Mouse (Mus musculus) kidney, embryonic 14.5 days (tissue): ENCODE data around the gene Micu1. TPM values are rescaled to one million over a fixed set of nuclear protein-coding genes. Genes with fewer than 3 reads are reported as not detected.
"Not testable (repeated sequence)": the region's sequence is repeated elsewhere in the genome, so short reads cannot be mapped to it uniquely, and the experiment has no call there.

Source experiments
- ATAC-seq: fragments of 200-750 bp; cut with Nextera tagmentation; 2 replicates; pipeline ENCODE4 v1.8.0; 2017; ENCODE audit warnings: moderate number of reproducible peaks, mild to moderate bottlenecking, moderate TSS enrichment, moderate library complexity; ENCODE audit not compliant: low FRiP score, low TSS enrichment
- H3K27ac ChIP-seq: fragments of 300-500 bp; sonication (generic); 2 replicates; pipeline ENCODE4 v1.5.1; 2014; ENCODE audit warnings: low read depth, mild to moderate bottlenecking, low read length, moderate library complexity, mixed read lengths
- H3K27me3 ChIP-seq: fragments of 300-500 bp; sonication (generic); 2 replicates; pipeline ENCODE4 v1.6.1; 2014; ENCODE audit warnings: mild to moderate bottlenecking, low read length; ENCODE audit not compliant: control insufficient read depth, insufficient read depth
- H3K36me3 ChIP-seq: fragments of 300-500 bp; sonication (generic); 2 replicates; pipeline ENCODE4 v1.6.1; 2014; ENCODE audit warnings: low read length, mixed read lengths; ENCODE audit not compliant: control insufficient read depth, insufficient read depth
- H3K4me1 ChIP-seq: fragments of 300-500 bp; sonication (generic); 2 replicates; pipeline ENCODE4 v1.6.1; 2014; ENCODE audit warnings: low read length, mixed read lengths; ENCODE audit not compliant: control insufficient read depth, insufficient read depth
- H3K4me2 ChIP-seq: fragments of 300-500 bp; sonication (generic); replicated peaks from 2 replicates; pipeline ENCODE4 v1.6.1; 2014; ENCODE audit warnings: low read depth, mild to moderate bottlenecking, low read length
- H3K4me3 ChIP-seq: fragments of 300-500 bp; sonication (generic); 2 replicates; pipeline ENCODE4 v1.5.1; 2014; ENCODE audit warnings: mild to moderate bottlenecking, low read length
- H3K9ac ChIP-seq: fragments of 300-500 bp; sonication (generic); 2 replicates; pipeline ENCODE4 v1.6.1; 2014; ENCODE audit warnings: low read depth, mild to moderate bottlenecking, low read length, moderate library complexity
- H3K9me3 ChIP-seq: fragments of 300-500 bp; sonication (generic); 2 replicates; pipeline ENCODE4 v1.6.1; 2016; ENCODE audit warnings: low read length; ENCODE audit not compliant: control insufficient read depth
- WGBS: fragments of 180-500 bp; shearing (Covaris S2); extraction: QIAGEN DNeasy Blood & Tissue Kit; methylation state at CpG from one replicate; pipeline ENCODE4 v1.1.7; 2014; 5-methylcytosine and 5-hydroxymethylcytosine counted together
- polyA plus RNA-seq: library from polyadenylated mRNA; unstranded; fragments of >200 nt; fragmentation: Nextera tagmentation; extraction: Ambion mirVana; gene quantifications from 2 replicates; pipeline ENCODE4 v1.2.1, GENCODE M21; 2014

Micu1 gene
- polyA plus RNA-seq, 1 experiment from 2014 or later, result 83.3 TPM

GRCm38 (mm10) chr10:59864884-59865726, 162.8 kb downstream of the Micu1 start:
- H3K9me3 ChIP-seq, result no peaks in the 10 kb centered on the region
- ATAC-seq, result peak; percentile 50
- WGBS, result 38% methylated on average over 13 of the region's 13 CpGs
- H3K9ac ChIP-seq, result no peak overlapping the region
- H3K27me3 ChIP-seq, result no peaks in the 10 kb centered on the region
- peaks cover 16% of the 10 kb centered on the region for H3K4me1 ChIP-seq
- H3K36me3 ChIP-seq, result no peaks in the 10 kb centered on the region
- no peak overlapping the region for H3K27ac ChIP-seq
- H3K4me3 ChIP-seq, result no peak overlapping the region
- no peak overlapping the region for H3K4me2 ChIP-seq

GRCm38 (mm10) chr10:59868266-59868665, 166.0 kb downstream of the Micu1 start:
- Histone ChIP-seq H3K27ac (no peak overlapping the region), H3K36me3 (no peaks in the 10 kb centered on the region), H3K4me2 (no peak overlapping the region), H3K4me3 (no peak overlapping the region), H3K27me3 (no peaks in the 10 kb centered on the region), H3K9me3 (no peaks in the 10 kb centered on the region), H3K4me1 (peaks cover 10% of the 10 kb centered on the region), H3K9ac (no peak overlapping the region)
- ATAC-seq, result no peak
- WGBS, result 72% methylated on average over 11 of the region's 11 CpGs

- Histone ChIP-seq H3K27me3 (no peaks in the 10 kb centered on the region), H3K9me3 (no peaks in the 10 kb centered on the region), H3K27ac (no peak overlapping the region), H3K4me1 (0 out of 2 replicates have a peak, but pooled peaks cover under 1% of the 10 kb centered on the region), H3K4me3 (no peak overlapping the region), H3K36me3 (no peaks in the 10 kb centered on the region), H3K9ac (no peak overlapping the region), H3K4me2 (no peak overlapping the region)
- WGBS, result 71% methylated on average over 6 of the region's 6 CpGs
- ATAC-seq, result peak; percentile 41; the same call in 1 of the 2 replicates
Measured at GRCm38 (mm10) chr10:59870038-59870437, 167.8 kb downstream of the Micu1 start.

- 94% methylated on average over 4 of the region's 4 CpGs for WGBS
- not testable (repeated sequence) for ATAC-seq
Measured at GRCm38 (mm10) chr10:59872651-59873050, 170.4 kb downstream of the Micu1 start.

GRCm38 (mm10) chr10:59873206-59873605, 170.9 kb downstream of the Micu1 start:
- ATAC-seq, result no peak
- Histone ChIP-seq H3K4me3 (no peak overlapping the region), H3K4me1 (no peaks in the 10 kb centered on the region), H3K9me3 (no peaks in the 10 kb centered on the region), H3K4me2 (no peak overlapping the region), H3K9ac (no peak overlapping the region), H3K27ac (no peak overlapping the region), H3K27me3 (no peaks in the 10 kb centered on the region), H3K36me3 (no peaks in the 10 kb centered on the region)
- 93% methylated on average over 5 of the region's 5 CpGs for WGBS

More at GRCm38 (mm10) chr10:59872651-59873050, 170.4 kb downstream of the Micu1 start:
- not testable (repeated sequence) for H3K9ac ChIP-seq, H3K9me3 ChIP-seq, H3K27me3 ChIP-seq, H3K4me3 ChIP-seq, H3K36me3 ChIP-seq, H3K27ac ChIP-seq, H3K4me1 ChIP-seq, H3K4me2 ChIP-seq

- Histone ChIP-seq H3K9me3 (no peaks in the 10 kb centered on the region), H3K27me3 (no peaks in the 10 kb centered on the region), H3K4me3 (no peak overlapping the region), H3K27ac (no peak overlapping the region), H3K4me1 (no peaks in the 10 kb centered on the region), H3K9ac (no peak overlapping the region), H3K4me2 (no peak overlapping the region), H3K36me3 (no peaks in the 10 kb centered on the region)
- 71% methylated on average over 5 of the region's 5 CpGs for WGBS
- ATAC-seq, result no peak
Measured at GRCm38 (mm10) chr10:59873613-59874012, 171.3 kb downstream of the Micu1 start.

- H3K4me1 ChIP-seq, result peaks cover 2% of the 10 kb centered on the region; the same call in 1 of the 2 replicates
- no peaks in the 10 kb centered on the region for H3K27me3 ChIP-seq
- no peaks in the 10 kb centered on the region for H3K36me3 ChIP-seq
- no peak overlapping the region for H3K4me2 ChIP-seq
- no peak overlapping the region for H3K4me3 ChIP-seq
- 47% methylated on average over 1 of the region's 1 CpGs for WGBS
- H3K27ac ChIP-seq, result no peak overlapping the region
- no peaks in the 10 kb centered on the region for H3K9me3 ChIP-seq
- ATAC-seq, result no peak
- no peak overlapping the region for H3K9ac ChIP-seq
Measured at GRCm38 (mm10) chr10:59875396-59875795, 173.1 kb downstream of the Micu1 start.

- H3K9me3 ChIP-seq, H3K27ac ChIP-seq, H3K27me3 ChIP-seq, H3K9ac ChIP-seq, H3K4me3 ChIP-seq, H3K36me3 ChIP-seq, ATAC-seq, H3K4me2 ChIP-seq: not testable (repeated sequence)
- peaks cover 10% of the 10 kb centered on the region for H3K4me1 ChIP-seq
- WGBS, result 96% methylated on average over 3 of the region's 4 CpGs
Measured at GRCm38 (mm10) chr10:59876698-59877097, 174.4 kb downstream of the Micu1 start.

- peaks cover 10% of the 10 kb centered on the region for H3K4me1 ChIP-seq
- no peak overlapping the region for H3K4me2 ChIP-seq
- H3K4me3 ChIP-seq, result no peak overlapping the region
- no peak overlapping the region for H3K9ac ChIP-seq
- no peak for ATAC-seq
- H3K27me3 ChIP-seq, result no peaks in the 10 kb centered on the region
- H3K27ac ChIP-seq, result no peak overlapping the region
- no peaks in the 10 kb centered on the region for H3K9me3 ChIP-seq
- 75% methylated on average over 15 of the region's 15 CpGs for WGBS
- no peaks in the 10 kb centered on the region for H3K36me3 ChIP-seq
Measured at GRCm38 (mm10) chr10:59877421-59878117, 175.3 kb downstream of the Micu1 start.
